Mouse (Mus musculus): ENCODE results near the gene Wapl.

DNA sequence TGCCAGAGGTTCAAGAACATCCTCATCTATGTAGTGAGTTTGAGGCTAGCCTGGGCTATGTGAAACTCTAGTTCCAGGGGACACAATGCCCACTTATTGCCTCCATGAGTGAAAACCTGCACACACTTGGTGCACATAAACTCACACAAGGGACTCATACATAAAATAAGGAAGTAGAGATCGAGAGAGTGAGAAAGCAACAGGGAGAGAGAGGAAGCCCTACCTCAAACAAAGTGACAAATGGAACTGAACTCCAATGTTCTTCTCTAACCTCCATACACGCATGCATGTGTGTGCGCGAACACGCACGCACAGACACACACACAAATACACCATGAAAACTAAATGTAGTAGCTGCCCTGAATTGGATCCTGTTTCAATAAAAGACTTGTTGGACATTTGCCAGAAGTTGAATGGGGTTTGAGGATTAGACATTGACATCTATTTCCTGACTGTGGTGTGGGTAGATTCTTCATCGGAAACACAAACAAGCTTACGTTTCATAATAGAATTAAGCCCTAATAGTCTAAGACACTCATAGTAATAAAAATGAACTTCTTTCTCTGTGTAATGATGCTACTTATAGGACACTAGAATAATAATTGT is 25.8 kb upstream of the Wapl start:
- TF ChIP-seq CTCF (IDR thresholded peaks at IDR 0.05; ENCODE audit: insufficient read depth, low read length) (no peak), POLR2A (IDR thresholded peaks at IDR 0.05; ENCODE audit: borderline replicate concordance, extremely low read depth, low read depth, low read length) (no peak)
